Mouse (Mus musculus) lung, postnatal 0 days (tissue): Measurements from ENCODE around the gene Lrch3. TPM values are rescaled to one million over a fixed set of nuclear protein-coding genes. Genes with fewer than 3 reads are reported as not detected.

Experiments
- ATAC-seq: fragments of 200-750 bp; cut with Nextera tagmentation; 2 replicates; pipeline ENCODE4 v1.8.0; 2017; ENCODE audit warnings: moderate library complexity
- DNase-seq: peaks from one replicate; pipeline ENCODE4 v3.0.0-alpha.2; 2016; ENCODE audit warnings: low spot score
- H3K27ac ChIP-seq: fragments of 300-500 bp; sonication (generic); 2 replicates; pipeline ENCODE4 v1.5.1; 2014; ENCODE audit warnings: antibody characterized with exemption, mild to moderate bottlenecking, low read length, mixed read lengths
- H3K27me3 ChIP-seq: fragments of 300-500 bp; sonication (generic); replicated peaks from 2 replicates; pipeline ENCODE4 v1.6.1; 2014; ENCODE audit warnings: low read length, mixed read lengths; ENCODE audit not compliant: insufficient read depth
- H3K36me3 ChIP-seq: fragments of 300-500 bp; sonication (generic); 2 replicates; pipeline ENCODE4 v1.6.1; 2014; ENCODE audit warnings: low read length, mixed read lengths; ENCODE audit not compliant: insufficient read depth
- H3K4me1 ChIP-seq: fragments of 300-500 bp; sonication (generic); 2 replicates; pipeline ENCODE4 v1.6.1; 2014; ENCODE audit warnings: antibody characterized with exemption, low read depth, low read length, mixed read lengths; ENCODE audit not compliant: insufficient read depth
- H3K4me2 ChIP-seq: fragments of 300-500 bp; sonication (generic); replicated peaks from 2 replicates; pipeline ENCODE4 v1.6.1; 2014; ENCODE audit warnings: low read depth, mild to moderate bottlenecking, low read length, moderate library complexity, mixed read lengths
- H3K4me3 ChIP-seq: fragments of 300-500 bp; sonication (generic); 2 replicates; pipeline ENCODE4 v1.5.1; 2014; ENCODE audit warnings: low read depth, low read length
- H3K9ac ChIP-seq: fragments of 300-500 bp; sonication (generic); replicated peaks from 2 replicates; pipeline ENCODE4 v1.6.1; 2014; ENCODE audit warnings: low read depth, mild to moderate bottlenecking
- H3K9me3 ChIP-seq: fragments of 300-500 bp; sonication (generic); 2 replicates; pipeline ENCODE4 v1.6.1; 2016; ENCODE audit warnings: low read length, mixed read lengths
- CTCF ChIP-seq: IDR thresholded peaks from 2 replicates; pipeline ENCODE4 v1.5.1; 2016; ENCODE audit warnings: antibody characterized with exemption, mild to moderate bottlenecking
- EP300 ChIP-seq: IDR thresholded peaks from 2 replicates; pipeline ENCODE4 v1.6.1; 2016; ENCODE audit warnings: antibody characterized with exemption, mild to moderate bottlenecking, control low read depth
- WGBS: fragments of 180-500 bp; shearing (Covaris S2); extraction: QIAGEN DNeasy Blood & Tissue Kit; methylation state at CpG from one replicate; pipeline ENCODE4 v1.1.7; 2014; 5-methylcytosine and 5-hydroxymethylcytosine counted together
- polyA plus RNA-seq: library from polyadenylated mRNA; unstranded; fragments of >200 nt; fragmentation: Nextera tagmentation; extraction: Ambion mirVana; gene quantifications from 2 replicates; pipeline ENCODE4 v1.2.1, GENCODE M21; 2015

Lrch3 gene
- polyA plus RNA-seq, 1 experiment from 2014 or later = 15.7 TPM

- Histone ChIP-seq H3K27ac (no peak overlapping the region), H3K4me2 (no peak overlapping the region), H3K27me3 (no peaks in the 10 kb centered on the region), H3K4me1 (no peaks in the 10 kb centered on the region), H3K9me3 (no peaks in the 10 kb centered on the region), H3K36me3 (no peaks in the 10 kb centered on the region), H3K4me3 (no peak overlapping the region), H3K9ac (no peak overlapping the region)
- 82% methylated on average over 7 of the region's 7 CpGs for WGBS
- no peak for TF ChIP-seq EP300
- no peak for TF ChIP-seq CTCF
- no peak for DNase-seq
- ATAC-seq = no peak
Observed at GRCm38 (mm10) chr16:33026357-33026756, 112.5 kb downstream of the Lrch3 start.

GRCm38 (mm10) chr16:33036006-33036405 is 122.1 kb downstream of the Lrch3 start:
- H3K9me3 ChIP-seq = no peaks in the 10 kb centered on the region
- H3K4me1 ChIP-seq = no peaks in the 10 kb centered on the region
- DNase-seq = peak; percentile 48
- H3K36me3 ChIP-seq = no peaks in the 10 kb centered on the region
- 53% methylated on average over 4 of the region's 4 CpGs for WGBS
- H3K4me2 ChIP-seq = no peak overlapping the region
- H3K9ac ChIP-seq = no peak overlapping the region
- TF ChIP-seq EP300 (no peak), CTCF (no peak)
- no peak overlapping the region for H3K4me3 ChIP-seq
- ATAC-seq = peak; percentile 60; the same call in 1 of the 2 replicates
- H3K27me3 ChIP-seq = no peaks in the 10 kb centered on the region
- H3K27ac ChIP-seq = no peak overlapping the region

GRCm38 (mm10) chr16:33042682-33043081 is 128.8 kb downstream of the Lrch3 start:
- TF ChIP-seq EP300 = no peak
- no peak for TF ChIP-seq CTCF
- no peak overlapping the region for H3K4me3 ChIP-seq
- no peaks in the 10 kb centered on the region for H3K4me1 ChIP-seq
- H3K27me3 ChIP-seq = no peaks in the 10 kb centered on the region
- no peaks in the 10 kb centered on the region for H3K36me3 ChIP-seq
- H3K27ac ChIP-seq = no peak overlapping the region
- DNase-seq = no peak
- no peak overlapping the region for H3K9ac ChIP-seq
- no peak overlapping the region for H3K4me2 ChIP-seq
- no peak for ATAC-seq
- 41% methylated on average over 1 of the region's 1 CpGs for WGBS
- no peaks in the 10 kb centered on the region for H3K9me3 ChIP-seq

- Histone ChIP-seq H3K27me3 (no peaks in the 10 kb centered on the region), H3K36me3 (no peaks in the 10 kb centered on the region), H3K4me3 (no peak overlapping the region), H3K4me2 (no peak overlapping the region), H3K27ac (no peak overlapping the region), H3K4me1 (no peaks in the 10 kb centered on the region), H3K9me3 (no peaks in the 10 kb centered on the region), H3K9ac (no peak overlapping the region)
- DNase-seq (peak; percentile 22), ATAC-seq (peak; percentile 44; the same call in 1 of the 2 replicates)
- TF ChIP-seq EP300 (no peak), CTCF (no peak)
- 58% methylated on average over 2 of the region's 2 CpGs for WGBS
Observed at GRCm38 (mm10) chr16:33043268-33043667, 129.4 kb downstream of the Lrch3 start.

- Histone ChIP-seq H3K4me2 (no peak overlapping the region), H3K9ac (no peak overlapping the region), H3K27ac (no peak overlapping the region), H3K4me1 (no peaks in the 10 kb centered on the region), H3K9me3 (no peaks in the 10 kb centered on the region), H3K4me3 (no peak overlapping the region), H3K36me3 (no peaks in the 10 kb centered on the region), H3K27me3 (no peaks in the 10 kb centered on the region)
- DNase-seq = no peak
- TF ChIP-seq CTCF (no peak), EP300 (no peak)
- ATAC-seq = no peak
- WGBS = 97% methylated on average over 1 of the region's 1 CpGs
Observed at GRCm38 (mm10) chr16:33048004-33048403, 134.1 kb downstream of the Lrch3 start.

DNA sequence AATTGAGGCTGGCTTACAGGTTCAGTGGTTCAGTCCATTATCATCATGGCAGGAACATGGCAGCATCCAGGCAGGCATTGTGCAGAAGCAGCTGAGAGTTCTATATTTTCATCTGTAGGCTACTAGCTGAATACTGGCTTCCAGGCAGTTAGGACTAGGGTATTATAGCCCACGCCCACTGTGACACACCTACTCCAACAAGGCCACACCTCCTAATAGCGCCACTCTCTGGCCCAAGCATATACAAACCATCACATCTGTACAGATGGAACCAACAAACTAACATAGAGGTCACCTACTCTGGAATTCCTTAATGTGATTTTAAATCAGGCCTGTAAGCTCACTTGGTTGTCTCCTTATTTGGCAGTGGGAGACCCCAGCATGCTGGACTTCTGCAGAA is 134.8 kb downstream of the Lrch3 start:
- H3K4me2 ChIP-seq = no peak overlapping the region
- no peaks in the 10 kb centered on the region for H3K27me3 ChIP-seq
- no peak for ATAC-seq

DNA sequence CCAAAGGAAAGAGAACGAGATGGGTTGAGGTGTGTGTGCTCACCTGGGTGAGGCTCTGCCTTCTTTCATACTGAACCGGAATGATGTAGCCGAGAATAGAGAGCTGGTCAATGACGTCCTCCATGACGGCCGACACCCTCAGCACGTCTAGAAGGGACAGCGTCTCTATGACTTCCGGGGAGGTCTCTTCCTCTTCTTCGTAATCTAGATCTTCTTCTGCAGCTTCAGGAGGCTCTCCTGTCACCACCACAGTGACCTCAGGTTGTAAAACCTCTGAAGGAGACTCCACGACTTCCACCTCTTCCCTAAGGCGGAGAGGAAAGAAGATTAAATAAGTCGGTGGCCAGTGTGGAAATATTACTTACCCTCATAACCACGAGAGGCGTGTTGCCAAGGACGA is 135.9 kb downstream of the Lrch3 start:
- ATAC-seq = no peak
- Histone ChIP-seq H3K36me3 (no peaks in the 10 kb centered on the region), H3K9me3 (no peaks in the 10 kb centered on the region), H3K27ac (no peak overlapping the region), H3K9ac (no peak overlapping the region), H3K4me1 (no peaks in the 10 kb centered on the region), H3K27me3 (no peaks in the 10 kb centered on the region), H3K4me2 (no peak overlapping the region), H3K4me3 (no peak overlapping the region)
- no peak for DNase-seq
- WGBS = 82% methylated on average over 16 of the region's 16 CpGs
- no peak for TF ChIP-seq EP300
- TF ChIP-seq CTCF = no peak

More for the DNA sequence above, 134.8 kb downstream of the Lrch3 start:
- no peak overlapping the region for H3K4me3 ChIP-seq
- WGBS = 45% methylated on average over 2 of the region's 2 CpGs
- H3K36me3 ChIP-seq = no peaks in the 10 kb centered on the region
- H3K9ac ChIP-seq = no peak overlapping the region
- H3K9me3 ChIP-seq = no peaks in the 10 kb centered on the region
- no peaks in the 10 kb centered on the region for H3K4me1 ChIP-seq
- H3K27ac ChIP-seq = no peak overlapping the region
- no peak for DNase-seq
- no peak for TF ChIP-seq EP300
- no peak for TF ChIP-seq CTCF
